Mouse (Mus musculus) CH12.LX (cell line): ENCODE measurements around the gene Actr1a. TPM values are rescaled to one million over a fixed set of nuclear protein-coding genes. Genes with fewer than 3 reads are reported as not detected.

Experiments used
- DNase-seq: peaks from one replicate; pipeline ENCODE4 v3.0.0-alpha.2; 2013; ENCODE audit errors: extremely low read depth
- H3K27ac ChIP-seq: 2 replicates; pipeline ENCODE4 v1.5.1; 2012; ENCODE audit warnings: low read depth, mild to moderate bottlenecking, control low read depth, moderate library complexity; ENCODE audit not compliant: insufficient read depth
- H3K27me3 ChIP-seq: replicated peaks from 2 replicates; pipeline ENCODE3; 2012; ENCODE audit warnings: inconsistent platforms
- H3K36me3 ChIP-seq, 2 experiments: replicated peaks in 1 of 2; 2 replicates each; pipeline versions ENCODE3 to v1.6.1; 2012; ENCODE audit warnings: inconsistent platforms in 1 of 2, low read length in 1 of 2, mild to moderate bottlenecking in 1 of 2, mixed read lengths in 1 of 2, moderate library complexity in 1 of 2; ENCODE audit not compliant: control insufficient read depth in 1 of 2, insufficient read depth in 1 of 2
- H3K4me1 ChIP-seq, 2 experiments: 2 replicates each; pipeline ENCODE4 v1.6.1; 2012; ENCODE audit warnings: inconsistent platforms in 1 of 2, moderate library complexity in 1 of 2; ENCODE audit not compliant: insufficient read depth in 2 of 2, control insufficient read depth in 1 of 2
- H3K4me2 ChIP-seq: 2 replicates; pipeline ENCODE4 v1.6.1; 2012; ENCODE audit warnings: low read depth, mild to moderate bottlenecking, control low read depth; ENCODE audit not compliant: poor library complexity, insufficient read depth, severe bottlenecking
- H3K4me3 ChIP-seq, 3 experiments: fragments of 150-350 bp in 1 of 3; sonication (generic) in 1 of 3; replicated peaks in 1 of 3; 2 replicates each; pipeline versions ENCODE3 to v1.5.1; 2011 to 2012; ENCODE audit warnings: low read depth in 2 of 3, low read length in 2 of 3, mild to moderate bottlenecking in 2 of 3, moderate library complexity in 2 of 3, control low read depth in 1 of 3, improper control_type of control experiment in 1 of 3, inconsistent platforms in 1 of 3, mixed read lengths in 1 of 3; ENCODE audit not compliant: poor library complexity in 1 of 3
- H3K79me2 ChIP-seq: replicated peaks from 2 replicates; pipeline ENCODE4 v1.6.1; 2012; ENCODE audit warnings: mild to moderate bottlenecking, moderate library complexity; ENCODE audit not compliant: control insufficient read depth, poor library complexity, insufficient read depth, severe bottlenecking; ENCODE audit errors: extremely low read depth
- H3K9ac ChIP-seq: 2 replicates; pipeline ENCODE4 v1.6.1; 2012; ENCODE audit warnings: low read depth, mild to moderate bottlenecking, control low read depth, moderate library complexity; ENCODE audit not compliant: insufficient read depth
- H3K9me3 ChIP-seq: replicated peaks from 2 replicates; pipeline ENCODE3; 2012; ENCODE audit warnings: low read length, inconsistent platforms, mixed read lengths
- BHLHE40 ChIP-seq: IDR thresholded peaks from 2 replicates; pipeline ENCODE4 v1.6.1; 2011; ENCODE audit warnings: mild to moderate bottlenecking, low read depth, low read length, improper control_type of control experiment
- CHD1 ChIP-seq: IDR thresholded peaks from 2 replicates; pipeline ENCODE4 v1.6.1; 2012; ENCODE audit warnings: low read depth, low read length, improper control_type of control experiment, inconsistent platforms
- CHD2 ChIP-seq: IDR thresholded peaks from 2 replicates; pipeline ENCODE4 v1.6.1; 2011; ENCODE audit warnings: low read length, improper control_type of control experiment
- E2F4 ChIP-seq: IDR thresholded peaks from 2 replicates; pipeline ENCODE4 v1.6.1; 2011; ENCODE audit warnings: low read depth, low read length, improper control_type of control experiment; ENCODE audit not compliant: insufficient replicate concordance
- EP300 ChIP-seq: IDR thresholded peaks from 2 replicates; pipeline ENCODE4 v1.6.1; 2011; ENCODE audit warnings: low read length, improper control_type of control experiment
- GABPA ChIP-seq: IDR thresholded peaks from 2 replicates; pipeline ENCODE4 v1.6.1; 2012; ENCODE audit warnings: low read depth, low read length, improper control_type of control experiment, inconsistent platforms; ENCODE audit not compliant: insufficient replicate concordance
- JUN ChIP-seq: IDR thresholded peaks from 2 replicates; pipeline ENCODE4 v1.6.1; 2011; ENCODE audit warnings: low read depth, mild to moderate bottlenecking, low read length, improper control_type of control experiment, moderate library complexity; ENCODE audit not compliant: insufficient read depth
- KAT2A ChIP-seq: IDR thresholded peaks from 2 replicates; pipeline ENCODE4 v1.6.1; 2012; ENCODE audit warnings: low read length, improper control_type of control experiment, inconsistent platforms; ENCODE audit not compliant: insufficient replicate concordance
- MAFK ChIP-seq: IDR thresholded peaks from 2 replicates; pipeline ENCODE4 v1.6.1; 2011; ENCODE audit warnings: low read length, improper control_type of control experiment; ENCODE audit not compliant: insufficient replicate concordance
- MAX ChIP-seq: IDR thresholded peaks from 2 replicates; pipeline ENCODE4 v1.6.1; 2011; ENCODE audit warnings: low read length, improper control_type of control experiment
- MAZ ChIP-seq: IDR thresholded peaks from 2 replicates; pipeline ENCODE4 v1.6.1; 2012; ENCODE audit warnings: low read depth, mild to moderate bottlenecking, inconsistent platforms, low read length, improper control_type of control experiment, moderate library complexity
- MXI1 ChIP-seq: IDR thresholded peaks from 2 replicates; pipeline ENCODE4 v1.6.1; 2011; ENCODE audit warnings: mild to moderate bottlenecking, low read depth, low read length, improper control_type of control experiment
- NELFE ChIP-seq: IDR thresholded peaks from 2 replicates; pipeline ENCODE4 v1.6.1; 2011; ENCODE audit warnings: low read depth, low read length, improper control_type of control experiment
- NRF1 ChIP-seq: IDR thresholded peaks from 2 replicates; pipeline ENCODE4 v1.6.1; 2014; ENCODE audit warnings: low read depth, mild to moderate bottlenecking, inconsistent platforms, low read length, improper control_type of control experiment, moderate library complexity
- PAX5 ChIP-seq: IDR thresholded peaks from 2 replicates; pipeline ENCODE4 v1.6.1; 2012; ENCODE audit warnings: low read length, inconsistent platforms, mixed read lengths
- SIN3A ChIP-seq: IDR thresholded peaks from 2 replicates; pipeline ENCODE4 v1.6.1; 2012; ENCODE audit warnings: low read length, improper control_type of control experiment, inconsistent platforms
- SMC3 ChIP-seq: IDR thresholded peaks from 2 replicates; pipeline ENCODE4 v1.6.1; 2011; ENCODE audit warnings: low read depth, low read length, improper control_type of control experiment
- TCF12 ChIP-seq: IDR thresholded peaks from 2 replicates; pipeline ENCODE4 v1.6.1; 2014; ENCODE audit warnings: low read depth, mild to moderate bottlenecking, inconsistent platforms, low read length, improper control_type of control experiment
- UBTF ChIP-seq: IDR thresholded peaks from 2 replicates; pipeline ENCODE4 v1.6.1; 2012; ENCODE audit warnings: low read depth, mild to moderate bottlenecking, inconsistent platforms, low read length, improper control_type of control experiment, moderate library complexity
- USF2 ChIP-seq: conservative IDR thresholded peaks from 2 replicates; pipeline ENCODE4 v1.6.1; 2011; ENCODE audit warnings: low read depth, low read length, improper control_type of control experiment
- ZC3H11A ChIP-seq: IDR thresholded peaks from 2 replicates; pipeline ENCODE4 v1.6.1; 2012; ENCODE audit warnings: low read depth, mild to moderate bottlenecking, inconsistent platforms, low read length, improper control_type of control experiment
- ZMIZ1 ChIP-seq: IDR thresholded peaks from 2 replicates; pipeline ENCODE4 v1.6.1; 2012; ENCODE audit warnings: low read depth, mild to moderate bottlenecking, inconsistent platforms, low read length, improper control_type of control experiment
- ZNF384 ChIP-seq: IDR thresholded peaks from 2 replicates; pipeline ENCODE4 v1.6.1; 2012; ENCODE audit warnings: low read depth, low read length, improper control_type of control experiment, inconsistent platforms
- dilution Hi-C: fragments of 300-500 bp; cut with MboI; formaldehyde crosslinking; loops from 2 replicates; pipeline ENCODE4 v1.14.3; 2020; ENCODE audit warnings: low sequenced_read_pairs; ENCODE audit not compliant: extremely low pct_unique_long_range_greater_than_20kb, extremely low pct_ligation_motif_present
- in situ Hi-C: fragments of 300-500 bp; cut with MboI; formaldehyde crosslinking; loops from 3 replicates; pipeline ENCODE4 v1.14.3; 2019; ENCODE audit warnings: low sequenced_read_pairs, low pct_ligation_motif_present, low pct_unique_long_range_greater_than_20kb, mixed read lengths
- polyA plus RNA-seq: library from polyadenylated mRNA; unstranded; fragments of >175 nt; gene quantifications from 2 replicates; pipeline ENCODE4 v1.2.1, GENCODE M21; 2012; ENCODE audit warnings: low read depth; ENCODE audit not compliant: insufficient read length
- total RNA-seq, 2 experiments: library from RNA; depleted of rRNA; stranded (reverse); fragments of 300-350 nt in 1 of 2; fragments of >200 nt in 1 of 2; gene quantifications; 2 replicates each; pipeline ENCODE4 v1.2.3; 2012 to 2014

The Actr1a gene
- total and polyA plus RNA-seq, 3 experiments: 69.4 to 88.4 (median 75.7) TPM

GRCm38 (mm10) chr19:46414486-46414885, 18.9 kb upstream of the Actr1a start:
- Histone ChIP-seq H3K79me2 (no peaks in the 10 kb centered on the region), H3K36me3 (peaks cover 0 to 67% of the 10 kb centered on the region in 2 experiments), H3K4me2 (no peak overlapping the region), H3K4me1 (no peaks in the 10 kb centered on the region; a peak in 1 of 4 replicates), H3K9me3 (no peaks in the 10 kb centered on the region), H3K4me3 (no peak overlapping the region), H3K27me3 (no peaks in the 10 kb centered on the region), H3K9ac (no peak overlapping the region), H3K27ac (no peak overlapping the region)
- no peak for DNase-seq
- in situ Hi-C loops: no loop called here
- dilution Hi-C loops: no loop called here
- TF ChIP-seq E2F4 (no peak), SMC3 (no peak), TCF12 (no peak), KAT2A (no peak), ZMIZ1 (no peak), UBTF (no peak), PAX5 (no peak), ZNF384 (no peak), CHD2 (no peak), BHLHE40 (no peak), MAFK (no peak), NELFE (no peak), EP300 (no peak), MAZ (no peak)

GRCm38 (mm10) chr19:46413969-46414368, 18.4 kb upstream of the Actr1a start:
- no peak overlapping the region for H3K9ac ChIP-seq
- DNase-seq: no peak
- H3K4me3 ChIP-seq: no peak overlapping the region
- no peaks in the 10 kb centered on the region for H3K9me3 ChIP-seq
- in situ Hi-C loops: no loop called here
- dilution Hi-C loops: no loop called here
- TF ChIP-seq MAFK (no peak), ZC3H11A (no peak), NRF1 (no peak), SMC3 (no peak), E2F4 (no peak), USF2 (no peak), UBTF (no peak), MAX (no peak), SIN3A (no peak), PAX5 (no peak), GABPA (no peak), MXI1 (no peak), JUN (no peak), BHLHE40 (no peak), TCF12 (no peak), ZMIZ1 (no peak), CHD1 (no peak), ZNF384 (no peak), KAT2A (no peak)
- H3K79me2 ChIP-seq: no peaks in the 10 kb centered on the region
- H3K27me3 ChIP-seq: no peaks in the 10 kb centered on the region
- peaks cover 0 to 73% of the 10 kb centered on the region in 2 experiments for H3K36me3 ChIP-seq
- H3K4me1 ChIP-seq: peaks cover 0 to 2% of the 10 kb centered on the region in 2 experiments; a peak in 2 of 4 replicates
- H3K27ac ChIP-seq: no peak overlapping the region
- no peak overlapping the region for H3K4me2 ChIP-seq
